Mouse (Mus musculus): ENCODE data around the gene Polr1a. TPM values are rescaled to one million over a fixed set of nuclear protein-coding genes. Genes with fewer than 3 reads are reported as not detected.
A peak's percentile ranks its signal among the peaks of the same experiment; 100 is the strongest.

Gene Polr1a
- polyA plus RNA-seq, 1 experiment from 2014 or later: 13.0 TPM

GRCm38 (mm10) chr6:71950592-71950991 lies 41.7 kb downstream of the Polr1a start:
- Histone ChIP-seq H3K4me1 (replicated peaks) (0 out of 2 replicates have a peak, but pooled peaks cover 2% of the 10 kb centered on the region), H3K27ac (replicated peaks) (no peak overlapping the region), H3K9ac (no peak overlapping the region), H3K27me3 (no peaks in the 10 kb centered on the region), H3K4me3 (replicated peaks) (no peak overlapping the region), H3K36me3 (replicated peaks) (peaks cover 71% of the 10 kb centered on the region), H3K9me3 (replicated peaks) (no peaks in the 10 kb centered on the region), H3K4me2 (no peak overlapping the region)
- ATAC-seq (ENCODE audit: insufficient read depth): no peak
- WGBS (ENCODE audit: insufficient replicate concordance): 57% methylated on average over 3 of the region's 3 CpGs

GRCm38 (mm10) chr6:71951192-71951591 lies 42.3 kb downstream of the Polr1a start:
- ATAC-seq (ENCODE audit: insufficient read depth): no peak
- WGBS (ENCODE audit: insufficient replicate concordance): 64% methylated on average over 5 of the region's 5 CpGs
- no peak overlapping the region for H3K4me2 ChIP-seq
- no peak overlapping the region for H3K4me3 ChIP-seq (replicated peaks)
- H3K36me3 ChIP-seq (replicated peaks): peaks cover 68% of the 10 kb centered on the region
- no peak overlapping the region for H3K27ac ChIP-seq (replicated peaks)
- H3K4me1 ChIP-seq (replicated peaks): 0 out of 2 replicates have a peak, but pooled peaks cover 1% of the 10 kb centered on the region
- H3K9ac ChIP-seq: no peak overlapping the region
- H3K27me3 ChIP-seq: no peaks in the 10 kb centered on the region
- no peaks in the 10 kb centered on the region for H3K9me3 ChIP-seq (replicated peaks)

- Histone ChIP-seq H3K36me3 (replicated peaks) (peaks cover 35% of the 10 kb centered on the region), H3K4me3 (replicated peaks) (no peak overlapping the region), H3K9me3 (replicated peaks) (no peaks in the 10 kb centered on the region), H3K9ac (no peak overlapping the region), H3K4me2 (no peak overlapping the region), H3K4me1 (replicated peaks) (peaks cover 11% of the 10 kb centered on the region), H3K27me3 (no peaks in the 10 kb centered on the region), H3K27ac (replicated peaks) (no peak overlapping the region)
- 28% methylated on average over 5 of the region's 5 CpGs for WGBS (ENCODE audit: insufficient replicate concordance)
- ATAC-seq (ENCODE audit: insufficient read depth): no peak
These were observed 53.3 kb downstream of the Polr1a start for GRCm38 (mm10) chr6:71962119-71962518.

GRCm38 (mm10) chr6:71962706-71963105 lies 53.9 kb downstream of the Polr1a start:
- ATAC-seq (ENCODE audit: insufficient read depth): peak; percentile 37; the same call in 1 of the 2 replicates

GRCm38 (mm10) chr6:71963561-71963960 lies 54.7 kb downstream of the Polr1a start:
- Histone ChIP-seq H3K4me2 (no peak overlapping the region), H3K27ac (replicated peaks) (no peak overlapping the region), H3K27me3 (no peaks in the 10 kb centered on the region), H3K9ac (no peak overlapping the region), H3K36me3 (replicated peaks) (peaks cover 47% of the 10 kb centered on the region), H3K4me1 (replicated peaks) (peaks cover 11% of the 10 kb centered on the region), H3K4me3 (replicated peaks) (no peak overlapping the region), H3K9me3 (replicated peaks) (no peaks in the 10 kb centered on the region)
- ATAC-seq (ENCODE audit: insufficient read depth): no peak
- WGBS (ENCODE audit: insufficient replicate concordance): 62% methylated on average over 11 of the region's 11 CpGs

More at GRCm38 (mm10) chr6:71962706-71963105, 53.9 kb downstream of the Polr1a start:
- Histone ChIP-seq H3K27me3 (no peaks in the 10 kb centered on the region), H3K9ac (no peak overlapping the region), H3K4me1 (replicated peaks) (peaks cover 11% of the 10 kb centered on the region), H3K4me3 (replicated peaks) (no peak overlapping the region), H3K27ac (replicated peaks) (no peak overlapping the region), H3K4me2 (no peak overlapping the region), H3K36me3 (replicated peaks) (peaks cover 41% of the 10 kb centered on the region), H3K9me3 (replicated peaks) (no peaks in the 10 kb centered on the region)
- WGBS (ENCODE audit: insufficient replicate concordance): 21% methylated on average over 6 of the region's 6 CpGs

DNA sequence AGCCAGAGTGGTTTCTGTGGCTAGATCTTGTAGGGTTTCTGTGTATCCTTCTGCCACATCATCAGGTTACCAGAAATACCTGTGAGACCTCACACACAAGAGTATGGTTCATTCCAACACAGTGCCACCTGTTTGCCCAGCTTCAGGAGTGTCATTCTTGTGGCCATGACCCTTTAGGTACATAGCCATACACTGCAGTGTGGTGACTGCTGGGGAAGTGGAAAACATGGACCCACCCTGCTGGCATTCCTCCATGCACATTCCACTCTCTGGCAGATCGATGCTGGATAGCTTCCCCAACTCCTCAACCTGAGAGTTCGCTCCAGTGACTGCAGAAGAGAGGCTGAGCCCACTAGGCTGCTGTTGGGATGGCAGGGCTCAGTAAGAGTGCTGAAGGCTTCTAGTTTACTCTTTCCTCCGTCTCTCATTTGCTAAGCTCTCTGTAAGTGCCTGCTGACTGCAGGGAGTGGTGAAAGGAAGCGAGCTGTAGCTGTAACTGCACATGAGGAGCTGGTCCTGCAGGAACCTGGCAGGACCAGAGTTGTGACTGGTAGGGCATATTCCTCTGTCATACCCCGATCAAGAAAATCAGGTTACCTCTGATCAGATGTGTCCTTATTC lies 57.9 kb downstream of the Polr1a start:
- no peak for ATAC-seq (ENCODE audit: insufficient read depth)
- H3K4me3 ChIP-seq (replicated peaks): no peak overlapping the region
- peaks cover 11% of the 10 kb centered on the region for H3K4me1 ChIP-seq (replicated peaks)
- H3K36me3 ChIP-seq (replicated peaks): peaks cover 66% of the 10 kb centered on the region
- no peaks in the 10 kb centered on the region for H3K9me3 ChIP-seq (replicated peaks)
- H3K27ac ChIP-seq (replicated peaks): no peak overlapping the region
- H3K4me2 ChIP-seq: no peak overlapping the region
- WGBS (ENCODE audit: insufficient replicate concordance): 71% methylated on average over 5 of the region's 5 CpGs
- no peak overlapping the region for H3K9ac ChIP-seq
- H3K27me3 ChIP-seq: no peaks in the 10 kb centered on the region

GRCm38 (mm10) chr6:71967847-71968246 lies 59.0 kb downstream of the Polr1a start:
- no peak overlapping the region for H3K4me3 ChIP-seq (replicated peaks)
- H3K36me3 ChIP-seq (replicated peaks): peaks cover 76% of the 10 kb centered on the region
- H3K9ac ChIP-seq: no peak overlapping the region
- H3K27me3 ChIP-seq: no peaks in the 10 kb centered on the region
- no peak for ATAC-seq (ENCODE audit: insufficient read depth)
- H3K4me1 ChIP-seq (replicated peaks): peaks cover 4% of the 10 kb centered on the region; the same call in 1 of the 2 replicates
- H3K27ac ChIP-seq (replicated peaks): no peak overlapping the region
- WGBS (ENCODE audit: insufficient replicate concordance): 74% methylated on average over 7 of the region's 7 CpGs
- no peak overlapping the region for H3K4me2 ChIP-seq
- H3K9me3 ChIP-seq (replicated peaks): no peaks in the 10 kb centered on the region

GRCm38 (mm10) chr6:71969459-71969858 lies 60.6 kb downstream of the Polr1a start:
- no peaks in the 10 kb centered on the region for H3K27me3 ChIP-seq

GRCm38 (mm10) chr6:71970154-71970553 lies 61.3 kb downstream of the Polr1a start:
- no peaks in the 10 kb centered on the region for H3K27me3 ChIP-seq
- no peak overlapping the region for H3K27ac ChIP-seq (replicated peaks)
- H3K9ac ChIP-seq: no peak overlapping the region
- no peaks in the 10 kb centered on the region for H3K4me1 ChIP-seq (replicated peaks)
- 65% methylated on average over 2 of the region's 2 CpGs for WGBS (ENCODE audit: insufficient replicate concordance)
- no peak overlapping the region for H3K4me3 ChIP-seq (replicated peaks)
- H3K4me2 ChIP-seq: no peak overlapping the region
- no peaks in the 10 kb centered on the region for H3K9me3 ChIP-seq (replicated peaks)
- ATAC-seq (ENCODE audit: insufficient read depth): no peak
- H3K36me3 ChIP-seq (replicated peaks): peaks cover 93% of the 10 kb centered on the region

More at GRCm38 (mm10) chr6:71969459-71969858, 60.6 kb downstream of the Polr1a start:
- H3K9ac ChIP-seq: no peak overlapping the region
- no peaks in the 10 kb centered on the region for H3K4me1 ChIP-seq (replicated peaks)
- H3K36me3 ChIP-seq (replicated peaks): peaks cover 93% of the 10 kb centered on the region
- no peak for ATAC-seq (ENCODE audit: insufficient read depth)
- 82% methylated on average over 7 of the region's 7 CpGs for WGBS (ENCODE audit: insufficient replicate concordance)
- no peak overlapping the region for H3K27ac ChIP-seq (replicated peaks)
- H3K4me2 ChIP-seq: no peak overlapping the region
- no peaks in the 10 kb centered on the region for H3K9me3 ChIP-seq (replicated peaks)
- H3K4me3 ChIP-seq (replicated peaks): no peak overlapping the region

GRCm38 (mm10) chr6:71976592-71976991 lies 67.7 kb downstream of the Polr1a start:
- 79% methylated on average over 7 of the region's 7 CpGs for WGBS (ENCODE audit: insufficient replicate concordance)
- Histone ChIP-seq H3K9me3 (replicated peaks) (no peaks in the 10 kb centered on the region), H3K9ac (no peak overlapping the region), H3K36me3 (replicated peaks) (peaks cover 87% of the 10 kb centered on the region), H3K27me3 (no peaks in the 10 kb centered on the region), H3K4me3 (replicated peaks) (no peak overlapping the region), H3K4me2 (no peak overlapping the region), H3K4me1 (replicated peaks) (peaks cover 15% of the 10 kb centered on the region), H3K27ac (replicated peaks) (no peak overlapping the region)
- no peak for ATAC-seq (ENCODE audit: insufficient read depth)

DNA sequence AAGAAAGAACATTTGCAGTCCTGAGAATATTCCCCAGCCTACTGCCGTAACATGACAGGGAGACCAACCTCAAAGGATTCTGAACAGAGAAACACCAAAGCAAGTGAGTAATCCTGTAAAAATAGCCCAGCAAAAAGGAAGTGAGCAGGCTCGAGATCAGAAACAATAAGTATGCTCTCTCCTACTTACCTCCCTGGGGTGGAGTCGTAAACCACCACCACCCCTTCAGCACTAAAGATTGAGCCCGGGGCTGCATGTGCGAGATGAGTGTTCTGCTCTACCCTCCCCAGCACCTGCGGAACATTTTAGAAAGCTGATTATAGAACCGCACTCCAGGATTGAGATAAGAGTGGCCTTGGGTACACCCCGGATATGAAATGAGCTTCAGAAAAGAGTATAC lies 71.3 kb downstream of the Polr1a start:
- H3K27me3 ChIP-seq: no peaks in the 10 kb centered on the region
- H3K36me3 ChIP-seq (replicated peaks): peaks cover 51% of the 10 kb centered on the region
- H3K27ac ChIP-seq (replicated peaks): no peak overlapping the region
- H3K4me3 ChIP-seq (replicated peaks): no peak overlapping the region
- no peak overlapping the region for H3K9ac ChIP-seq
- peaks cover 15% of the 10 kb centered on the region for H3K4me1 ChIP-seq (replicated peaks)
- ATAC-seq (ENCODE audit: insufficient read depth): peak; percentile 34; the same call in 1 of the 2 replicates
- H3K4me2 ChIP-seq: no peak overlapping the region
- 28% methylated on average over 8 of the region's 8 CpGs for WGBS (ENCODE audit: insufficient replicate concordance)
- no peaks in the 10 kb centered on the region for H3K9me3 ChIP-seq (replicated peaks)

DNA sequence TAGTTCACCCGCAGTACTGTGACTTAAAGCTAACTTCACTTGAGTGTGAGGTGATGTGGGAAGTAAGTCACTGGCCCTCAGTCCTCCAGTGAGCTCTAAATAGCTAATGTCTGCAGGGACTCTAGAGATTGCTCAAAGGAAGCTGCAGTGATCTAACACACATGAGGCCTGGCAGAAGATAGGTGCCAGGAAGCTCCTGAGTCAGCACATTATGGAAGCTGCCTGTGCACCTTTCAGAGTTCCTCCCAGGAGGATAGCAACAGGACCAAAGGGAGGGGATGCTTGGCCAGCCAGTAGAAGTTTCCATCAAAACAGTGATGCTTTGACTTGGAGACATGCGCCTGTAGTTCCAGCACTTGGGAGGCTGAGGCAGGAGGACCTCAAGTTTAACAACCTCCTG lies 71.7 kb downstream of the Polr1a start:
- Histone ChIP-seq H3K27ac (replicated peaks) (no peak overlapping the region), H3K4me3 (replicated peaks) (no peak overlapping the region), H3K9me3 (replicated peaks) (no peaks in the 10 kb centered on the region), H3K4me2 (no peak overlapping the region), H3K27me3 (no peaks in the 10 kb centered on the region), H3K36me3 (replicated peaks) (peaks cover 47% of the 10 kb centered on the region), H3K9ac (no peak overlapping the region), H3K4me1 (replicated peaks) (peaks cover 15% of the 10 kb centered on the region)
- WGBS (ENCODE audit: insufficient replicate concordance): 61% methylated on average over 2 of the region's 2 CpGs
- ATAC-seq (ENCODE audit: insufficient read depth): no peak

Data from liver, embryonic 15.5 days (tissue).